Mouse (Mus musculus): ENCODE results near the gene Angptl7.

GRCm38 (mm10) chr4:148495160-148495559, 5.1 kb downstream of the Angptl7 start:
- TF ChIP-seq POLR2A (IDR thresholded peaks at IDR 0.05; ENCODE audit: low read depth, low read length): no peak
- no peak for TF ChIP-seq CTCF (IDR thresholded peaks at IDR 0.05; ENCODE audit: extremely low read depth, insufficient read length, insufficient replicate concordance, low read depth, low read length)

All from small intestine, adult 2 months (tissue).